Mouse (Mus musculus) midbrain, embryonic 15.5 days (tissue): ENCODE results near the gene Tmem259. TPM values are rescaled to one million over a fixed set of nuclear protein-coding genes. Genes with fewer than 3 reads are reported as not detected.
A peak's percentile ranks its signal among the peaks of the same experiment; 100 is the strongest.

Experiments
- ATAC-seq: fragments of 200-750 bp; cut with Nextera tagmentation; replicated peaks from 2 replicates; pipeline ENCODE4 v1.8.0; 2017; ENCODE audit warnings: moderate TSS enrichment
- H3K27ac ChIP-seq: fragments of 300-500 bp; sonication (generic); 2 replicates; pipeline ENCODE4 v1.5.1; 2015; ENCODE audit warnings: mild to moderate bottlenecking, inconsistent platforms
- H3K27me3 ChIP-seq: fragments of 300-500 bp; sonication (generic); replicated peaks from 2 replicates; pipeline ENCODE4 v1.6.1; 2015; ENCODE audit warnings: inconsistent platforms
- H3K36me3 ChIP-seq: fragments of 300-500 bp; sonication (generic); replicated peaks from 2 replicates; pipeline ENCODE4 v1.6.1; 2015; ENCODE audit warnings: inconsistent platforms
- H3K4me1 ChIP-seq: fragments of 300-500 bp; sonication (generic); 2 replicates; pipeline ENCODE4 v1.6.1; 2015; ENCODE audit warnings: inconsistent platforms
- H3K4me2 ChIP-seq: fragments of 300-500 bp; sonication (generic); 2 replicates; pipeline ENCODE4 v1.6.1; 2015; ENCODE audit warnings: inconsistent platforms, mild to moderate bottlenecking, moderate library complexity
- H3K4me3 ChIP-seq: fragments of 300-500 bp; sonication (generic); 2 replicates; pipeline ENCODE4 v1.5.1; 2015; ENCODE audit warnings: mild to moderate bottlenecking, inconsistent platforms
- H3K9ac ChIP-seq: fragments of 300-500 bp; sonication (generic); 2 replicates; pipeline ENCODE4 v1.6.1; 2015; ENCODE audit warnings: mild to moderate bottlenecking, inconsistent platforms
- H3K9me3 ChIP-seq: fragments of 300-500 bp; sonication (generic); 2 replicates; pipeline ENCODE4 v1.6.1; 2016; ENCODE audit warnings: inconsistent platforms
- WGBS: fragments of 180-500 bp; shearing (Covaris S2); methylation state at CpG from one replicate; pipeline ENCODE4 v1.1.7; 2015; ENCODE audit warnings: mixed read lengths; 5-methylcytosine and 5-hydroxymethylcytosine counted together
- polyA plus RNA-seq: library from polyadenylated mRNA; unstranded; fragments of >200 nt; fragmentation: Nextera tagmentation; extraction: Ambion mirVana; gene quantifications from 2 replicates; pipeline ENCODE4 v1.2.1, GENCODE M21; 2015

Gene Tmem259
- polyA plus RNA-seq, 1 experiment from 2014 or later = 24.3 TPM

DNA sequence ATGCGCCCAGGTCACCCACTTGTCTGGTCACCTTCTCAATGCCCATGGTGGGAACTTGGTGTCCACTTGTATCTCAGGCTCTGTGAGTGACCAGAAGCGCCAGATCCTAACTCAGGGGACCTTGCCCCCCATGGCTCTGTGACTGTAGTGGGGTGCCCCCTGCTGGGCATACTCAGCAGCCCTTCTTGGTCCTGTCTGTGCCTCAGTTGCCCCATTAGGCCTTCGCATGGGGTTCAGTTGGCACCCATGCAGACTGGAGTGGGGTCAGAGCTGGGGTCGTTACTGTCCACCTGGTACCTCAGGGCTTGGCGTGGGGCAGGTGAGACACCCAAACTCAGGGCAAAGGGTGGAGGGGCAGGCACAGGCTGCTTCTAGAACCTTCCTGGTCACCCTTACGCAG lies 30.2 kb downstream of the Tmem259 start:
- Histone ChIP-seq H3K27me3 (no peaks in the 10 kb centered on the region), H3K36me3 (peaks cover 17% of the 10 kb centered on the region; the same call in 1 of the 2 replicates), H3K9ac (no peak overlapping the region), H3K4me2 (no peak overlapping the region), H3K4me1 (no peaks in the 10 kb centered on the region), H3K4me3 (no peak overlapping the region), H3K27ac (no peak overlapping the region), H3K9me3 (no peaks in the 10 kb centered on the region)
- no peak for ATAC-seq
- 90% methylated on average over 6 of the region's 6 CpGs for WGBS

DNA sequence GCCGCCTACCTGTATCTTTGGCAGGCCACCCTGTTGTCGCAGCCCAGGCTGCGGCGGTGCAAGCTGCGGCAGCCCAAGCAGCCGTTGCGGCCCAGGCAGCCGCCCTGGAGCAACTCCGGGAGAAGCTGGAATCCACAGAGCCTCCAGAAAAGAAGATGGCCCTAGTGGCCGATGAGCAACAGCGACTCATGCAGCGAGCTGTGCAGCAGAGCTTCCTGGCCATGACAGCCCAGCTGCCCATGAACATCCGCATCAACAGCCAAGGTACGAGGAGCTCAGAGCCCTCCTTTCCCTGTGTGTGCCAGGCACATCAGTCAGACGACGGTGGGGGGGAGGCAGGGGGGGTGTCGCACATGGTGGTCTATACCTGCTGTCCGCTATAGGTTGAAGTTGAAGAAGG lies 33.5 kb downstream of the Tmem259 start:
- H3K9me3 ChIP-seq = no peaks in the 10 kb centered on the region
- no peak overlapping the region for H3K9ac ChIP-seq
- no peak overlapping the region for H3K4me3 ChIP-seq
- 79% methylated on average over 18 of the region's 18 CpGs for WGBS
- no peak for ATAC-seq
- no peaks in the 10 kb centered on the region for H3K27me3 ChIP-seq
- H3K4me1 ChIP-seq = peaks cover 7% of the 10 kb centered on the region
- no peak overlapping the region for H3K27ac ChIP-seq
- H3K36me3 ChIP-seq = peaks cover 17% of the 10 kb centered on the region; the same call in 1 of the 2 replicates
- no peak overlapping the region for H3K4me2 ChIP-seq

DNA sequence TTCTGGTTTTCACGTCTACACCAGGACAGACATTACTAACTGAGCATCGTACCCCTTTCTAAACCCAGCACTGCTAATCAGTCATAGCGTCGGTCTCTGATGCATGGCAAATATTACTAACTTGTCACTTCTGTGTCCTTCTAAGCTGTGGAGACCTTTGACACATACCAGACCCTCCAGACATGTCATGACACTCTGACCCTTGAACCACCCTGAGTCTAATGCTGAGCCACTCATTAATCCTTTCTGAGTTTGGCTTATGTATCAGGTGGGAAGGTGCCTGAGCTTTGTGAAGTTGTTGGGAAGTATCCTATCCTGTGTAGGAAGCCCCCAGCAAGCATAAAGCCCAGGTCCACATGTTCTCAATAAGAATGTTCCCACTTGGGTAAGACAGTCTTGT lies 34.3 kb downstream of the Tmem259 start:
- no peak overlapping the region for H3K4me2 ChIP-seq
- H3K9me3 ChIP-seq = no peaks in the 10 kb centered on the region
- no peak overlapping the region for H3K4me3 ChIP-seq
- peaks cover 17% of the 10 kb centered on the region; the same call in 1 of the 2 replicates for H3K36me3 ChIP-seq
- no peak for ATAC-seq
- H3K27ac ChIP-seq = no peak overlapping the region
- 93% methylated on average over 4 of the region's 4 CpGs for WGBS
- no peak overlapping the region for H3K9ac ChIP-seq
- peaks cover 10% of the 10 kb centered on the region for H3K4me1 ChIP-seq
- H3K27me3 ChIP-seq = no peaks in the 10 kb centered on the region

DNA sequence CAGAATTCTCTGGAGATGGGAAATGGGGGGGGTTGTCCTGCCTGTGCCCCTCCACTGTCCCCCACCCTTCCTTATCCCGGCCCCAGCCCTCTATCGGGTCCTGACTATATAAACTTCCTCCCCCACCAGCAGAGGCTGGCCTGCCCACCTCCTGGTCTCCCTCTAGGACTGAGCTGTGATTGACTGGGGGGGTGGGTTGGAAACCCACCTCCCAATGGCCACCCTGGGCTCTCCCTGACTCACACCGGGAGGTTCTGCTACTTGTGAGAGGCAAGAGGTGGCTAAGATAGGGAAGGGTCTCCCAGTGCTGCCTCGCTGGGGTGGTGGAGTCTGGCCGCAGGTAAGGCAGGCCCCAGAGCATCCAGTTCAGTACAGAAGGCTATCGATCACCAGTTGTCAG lies 36.6 kb downstream of the Tmem259 start:
- no peaks in the 10 kb centered on the region for H3K27me3 ChIP-seq
- no peak overlapping the region for H3K4me3 ChIP-seq
- 81% methylated on average over 6 of the region's 6 CpGs for WGBS
- H3K36me3 ChIP-seq = peaks cover 8% of the 10 kb centered on the region; the same call in 1 of the 2 replicates
- H3K9me3 ChIP-seq = no peaks in the 10 kb centered on the region
- no peak overlapping the region for H3K9ac ChIP-seq
- no peak overlapping the region for H3K27ac ChIP-seq
- ATAC-seq = no peak
- no peak overlapping the region for H3K4me2 ChIP-seq
- H3K4me1 ChIP-seq = peaks cover 10% of the 10 kb centered on the region

DNA sequence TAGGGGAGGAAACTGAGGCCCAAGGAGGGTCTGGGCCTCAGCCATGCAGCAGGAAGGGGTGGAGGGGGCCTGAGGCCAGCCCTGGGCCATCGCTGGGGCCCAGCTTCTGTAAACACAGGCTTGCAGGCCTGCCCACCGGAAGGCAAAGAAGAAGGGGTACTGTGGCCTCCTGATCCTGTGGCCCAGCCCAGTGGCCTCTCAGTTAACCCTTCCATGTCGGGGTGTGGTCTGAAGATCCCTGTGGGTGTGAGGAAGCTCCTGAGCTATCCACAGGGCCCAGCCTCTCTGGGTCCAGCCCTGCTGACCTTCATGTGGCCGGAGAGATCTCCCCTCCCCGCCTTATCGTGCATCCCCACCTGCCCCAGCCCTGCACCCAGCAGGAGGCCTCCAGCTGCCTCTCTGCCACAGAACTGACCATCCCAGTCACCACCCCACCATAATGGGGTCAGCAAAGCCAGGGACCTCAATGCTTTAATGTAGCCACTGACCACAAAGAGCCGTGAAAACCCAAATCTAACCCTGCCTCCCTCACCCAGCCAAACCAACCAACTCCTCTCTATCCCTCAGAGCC lies 37.3 kb downstream of the Tmem259 start:
- H3K4me1 ChIP-seq = peaks cover 10% of the 10 kb centered on the region
- no peak overlapping the region for H3K27ac ChIP-seq
- no peak overlapping the region for H3K9ac ChIP-seq
- H3K36me3 ChIP-seq = peaks cover 8% of the 10 kb centered on the region; the same call in 1 of the 2 replicates
- 35% methylated on average over 7 of the region's 7 CpGs for WGBS
- H3K4me2 ChIP-seq = no peak overlapping the region
- H3K27me3 ChIP-seq = no peaks in the 10 kb centered on the region
- H3K9me3 ChIP-seq = no peaks in the 10 kb centered on the region
- no peak overlapping the region for H3K4me3 ChIP-seq
- no peak for ATAC-seq

DNA sequence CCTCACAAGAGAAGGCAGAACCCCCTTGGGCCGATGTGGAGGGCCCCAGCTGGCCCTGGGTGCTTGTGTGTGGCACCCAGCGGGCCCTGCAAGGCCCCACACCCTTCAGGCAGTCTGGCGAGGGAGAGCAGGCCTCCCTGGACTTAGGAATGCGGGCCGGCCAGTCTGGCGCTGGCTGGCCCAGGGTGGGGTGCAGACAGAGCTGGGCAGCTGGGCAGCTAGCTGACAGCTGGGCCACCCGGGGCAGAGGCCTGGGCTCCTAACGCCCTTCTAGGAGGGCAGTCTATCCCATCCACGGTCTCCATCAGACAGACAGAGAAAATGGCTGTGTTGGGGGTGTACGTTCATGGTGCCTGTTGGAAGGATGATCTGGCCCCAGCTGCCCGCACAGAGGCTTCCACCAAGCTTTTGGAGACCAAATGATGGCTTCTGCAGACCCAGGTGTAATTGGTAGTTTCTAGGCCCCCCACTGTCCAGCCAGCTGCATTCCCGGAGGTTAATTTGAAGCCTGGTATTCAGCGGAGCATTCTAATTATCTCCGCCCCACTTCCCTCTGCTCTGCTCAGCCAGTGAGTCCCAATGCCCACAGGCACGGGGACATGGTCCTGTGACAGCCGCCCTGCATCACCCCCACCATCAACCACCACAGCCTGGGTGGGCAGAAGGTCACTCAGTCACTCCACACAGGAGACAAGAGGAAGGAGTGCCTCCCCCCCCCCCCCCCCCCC lies 38.5 kb downstream of the Tmem259 start:
- 24% methylated on average over 16 of the region's 16 CpGs for WGBS

DNA sequence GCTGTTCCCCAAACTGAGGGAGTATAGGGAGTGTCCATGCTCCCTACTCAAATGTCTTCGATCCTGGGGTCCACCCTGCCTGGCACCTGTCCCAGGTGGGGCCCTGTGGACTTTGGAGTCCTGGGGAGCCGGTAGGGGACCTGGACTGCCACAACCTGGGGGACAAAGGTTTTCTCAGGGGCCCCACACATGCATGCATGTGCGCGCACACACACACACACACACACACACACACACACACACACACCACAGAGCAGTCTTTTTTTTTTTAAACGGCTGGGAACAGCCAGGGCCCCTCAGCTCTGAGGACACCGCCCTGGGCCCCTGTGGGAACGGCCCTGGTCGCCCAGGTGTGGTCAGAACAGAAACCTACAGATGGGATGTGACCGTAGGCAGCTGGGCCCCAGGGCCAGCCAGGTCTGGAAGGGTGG lies 40.6 kb downstream of the Tmem259 start:
- Histone ChIP-seq H3K36me3 (no peaks in the 10 kb centered on the region), H3K4me2 (no peak overlapping the region), H3K9me3 (no peaks in the 10 kb centered on the region), H3K4me1 (peaks cover 10% of the 10 kb centered on the region), H3K4me3 (no peak overlapping the region), H3K27me3 (no peaks in the 10 kb centered on the region), H3K27ac (no peak overlapping the region), H3K9ac (no peak overlapping the region)
- 75% methylated on average over 9 of the region's 9 CpGs for WGBS
- ATAC-seq = no peak

More for the DNA sequence above, 38.5 kb downstream of the Tmem259 start:
- ATAC-seq = no peak
- Histone ChIP-seq H3K27me3 (no peaks in the 10 kb centered on the region), H3K9ac (no peak overlapping the region), H3K4me1 (peaks cover 10% of the 10 kb centered on the region), H3K4me2 (no peak overlapping the region), H3K4me3 (no peak overlapping the region), H3K9me3 (no peaks in the 10 kb centered on the region), H3K36me3 (no peaks in the 10 kb centered on the region; the same call in 1 of the 2 replicates), H3K27ac (no peak overlapping the region)

DNA sequence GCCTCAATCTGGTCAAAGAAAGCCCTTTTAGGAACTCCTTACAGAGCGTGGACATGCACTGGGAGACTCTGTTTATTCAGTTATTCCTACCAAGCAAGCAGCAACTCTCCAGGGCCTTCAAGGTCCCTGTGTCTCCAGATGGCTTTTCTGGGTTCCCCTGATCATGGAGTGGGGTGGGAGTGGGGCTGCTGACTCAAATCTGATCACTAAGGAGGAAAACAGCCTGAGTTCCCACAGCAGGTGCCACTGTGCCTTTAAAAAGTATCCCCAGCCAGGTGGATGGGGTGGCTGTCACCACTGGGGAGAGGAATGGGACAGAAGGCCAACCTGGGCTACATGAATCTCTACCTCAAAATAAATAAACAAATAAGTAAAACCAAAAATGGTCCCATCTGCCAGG lies 41.1 kb downstream of the Tmem259 start:
- H3K27ac ChIP-seq = no peak overlapping the region
- H3K4me2 ChIP-seq = no peak overlapping the region
- ATAC-seq = no peak
- no peak overlapping the region for H3K9ac ChIP-seq
- no peak overlapping the region for H3K4me3 ChIP-seq
- no peaks in the 10 kb centered on the region for H3K9me3 ChIP-seq
- 85% methylated on average over 1 of the region's 1 CpGs for WGBS
- no peaks in the 10 kb centered on the region for H3K36me3 ChIP-seq
- no peaks in the 10 kb centered on the region for H3K27me3 ChIP-seq
- H3K4me1 ChIP-seq = peaks cover 10% of the 10 kb centered on the region

DNA sequence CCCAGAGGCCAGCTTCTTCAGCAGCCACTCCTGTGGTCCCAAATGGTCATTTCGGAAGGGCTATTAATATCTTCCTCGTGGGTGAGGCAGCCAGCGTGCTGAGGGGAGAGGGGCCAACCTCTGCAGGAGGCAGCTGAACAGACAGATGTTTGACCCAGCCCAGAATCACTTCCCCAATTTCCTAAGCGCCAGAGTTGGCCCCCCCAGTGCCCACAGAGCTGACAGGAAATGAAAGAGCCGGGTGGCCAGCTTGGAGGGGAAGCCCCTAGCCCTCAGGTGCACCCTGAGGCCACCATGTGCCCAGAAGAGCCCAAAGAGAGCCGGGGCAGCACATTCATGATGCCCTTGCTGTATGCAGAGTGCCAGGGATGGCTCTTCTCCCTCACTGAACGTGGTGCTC lies 43.4 kb downstream of the Tmem259 start:
- Histone ChIP-seq H3K4me3 (no peak overlapping the region), H3K36me3 (no peaks in the 10 kb centered on the region), H3K4me1 (peaks cover 16% of the 10 kb centered on the region), H3K27me3 (no peaks in the 10 kb centered on the region), H3K27ac (no peak overlapping the region), H3K4me2 (no peak overlapping the region), H3K9ac (no peak overlapping the region), H3K9me3 (no peaks in the 10 kb centered on the region)
- 75% methylated on average over 7 of the region's 7 CpGs for WGBS
- no peak for ATAC-seq

DNA sequence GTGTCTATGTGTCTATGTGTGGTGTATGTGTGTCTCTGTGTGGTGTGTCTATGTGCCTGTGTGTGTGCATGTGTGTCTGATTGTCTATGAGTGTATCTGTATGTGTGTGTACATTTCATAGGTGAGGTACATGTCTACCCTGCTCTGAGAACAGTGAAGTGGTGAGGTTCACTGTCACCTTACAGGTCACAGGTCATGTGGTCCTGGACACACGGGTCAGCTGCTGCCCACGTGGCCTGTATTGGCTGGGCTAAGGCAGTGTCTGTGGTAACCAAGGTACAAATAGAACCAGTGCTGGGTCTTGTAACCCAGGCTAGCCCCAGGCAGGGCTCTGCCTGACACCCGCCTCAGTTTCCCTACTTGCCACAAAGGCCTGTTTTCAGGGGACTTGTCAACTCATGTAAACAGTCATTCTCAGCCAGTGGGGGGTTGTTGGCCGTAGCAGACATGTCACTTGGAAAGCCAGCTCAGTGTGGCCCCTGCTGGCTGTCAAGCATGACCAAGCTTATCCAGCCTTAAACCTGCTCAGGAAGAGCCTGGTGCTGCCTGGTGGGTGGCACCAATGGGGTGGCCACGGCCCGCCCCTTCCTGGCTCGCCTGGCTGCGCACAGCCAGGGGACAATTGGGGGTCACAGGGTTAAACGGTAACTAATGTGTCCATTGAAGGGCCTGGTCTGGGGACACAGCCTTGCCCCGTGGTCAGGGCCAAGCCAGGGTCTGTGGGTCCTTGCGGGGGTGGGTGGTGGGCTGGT lies 46.2 kb downstream of the Tmem259 start:
- Histone ChIP-seq H3K4me1 (peaks cover 26% of the 10 kb centered on the region), H3K4me2 (no peak overlapping the region), H3K9ac (no peak overlapping the region), H3K27me3 (no peaks in the 10 kb centered on the region), H3K9me3 (no peaks in the 10 kb centered on the region), H3K36me3 (no peaks in the 10 kb centered on the region; the same call in 1 of the 2 replicates), H3K27ac (no peak overlapping the region), H3K4me3 (no peak overlapping the region)
- WGBS = 49% methylated on average over 11 of the region's 11 CpGs
- no peak for ATAC-seq

DNA sequence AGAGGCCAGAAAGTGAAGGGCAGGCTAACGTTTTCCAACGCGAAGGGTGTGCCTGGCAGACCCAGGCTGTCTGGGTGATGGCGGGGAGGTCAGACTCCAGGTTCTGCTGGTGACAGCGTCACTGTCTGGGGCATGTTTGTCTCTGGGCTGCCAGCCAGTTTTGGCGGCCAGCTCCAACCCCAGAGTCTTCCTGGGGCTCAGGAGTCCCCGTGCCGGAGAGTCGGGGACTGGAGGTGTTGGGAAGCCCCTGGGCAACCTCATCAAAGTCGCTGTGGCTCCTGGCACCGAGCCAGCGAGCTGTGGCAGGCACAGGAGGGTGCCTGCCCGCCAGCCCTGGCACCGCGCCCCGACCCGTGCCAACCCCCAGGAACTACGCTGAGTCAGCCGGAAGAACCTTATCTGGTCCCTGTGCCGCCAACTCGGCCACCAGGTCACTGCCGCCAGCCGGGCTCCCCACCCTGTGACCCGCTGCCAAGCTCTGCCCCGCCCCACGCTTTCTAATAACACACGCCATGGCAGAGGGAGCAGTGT lies 47.2 kb downstream of the Tmem259 start:
- H3K4me2 ChIP-seq = no peak overlapping the region
- no peaks in the 10 kb centered on the region; the same call in 1 of the 2 replicates for H3K36me3 ChIP-seq
- no peaks in the 10 kb centered on the region for H3K27me3 ChIP-seq
- H3K9ac ChIP-seq = no peak overlapping the region
- no peak overlapping the region for H3K4me3 ChIP-seq
- no peak for ATAC-seq
- no peaks in the 10 kb centered on the region for H3K9me3 ChIP-seq
- H3K27ac ChIP-seq = 0 out of 2 replicates have a peak overlapping the region, but pooled peaks have one; percentile 12
- peaks cover 34% of the 10 kb centered on the region for H3K4me1 ChIP-seq
- 60% methylated on average over 27 of the region's 27 CpGs for WGBS

DNA sequence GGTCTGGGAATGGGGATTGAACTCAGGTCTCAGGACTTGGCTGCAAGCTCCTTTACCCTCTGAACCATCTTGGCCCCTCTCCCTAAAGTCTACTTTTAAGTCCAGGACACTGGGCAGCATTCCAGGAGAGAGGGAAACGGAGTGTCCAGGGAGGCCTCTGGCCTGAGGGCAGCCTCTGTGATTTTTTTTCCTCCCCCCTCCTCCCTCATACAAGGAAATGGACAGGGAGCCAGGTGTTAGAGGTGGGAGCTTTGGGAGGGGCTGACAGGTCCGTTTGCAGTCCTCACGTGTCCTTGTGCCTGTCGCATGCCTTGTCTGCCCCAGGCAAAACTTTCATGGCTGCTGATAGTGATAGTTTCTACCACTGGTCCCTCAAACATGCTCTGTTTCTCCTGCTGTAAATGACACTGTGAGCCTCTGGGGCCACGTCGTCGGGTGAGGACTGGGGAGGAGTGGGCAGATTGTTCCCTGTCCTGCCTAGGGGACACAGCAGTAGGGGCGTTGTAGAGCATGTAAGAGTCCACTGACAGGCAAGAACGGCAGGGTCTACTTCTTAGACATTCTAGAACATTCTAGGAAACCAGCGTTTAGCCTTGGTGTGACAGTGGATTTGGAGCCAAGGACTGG lies 47.7 kb downstream of the Tmem259 start:
- Histone ChIP-seq H3K9me3 (no peaks in the 10 kb centered on the region), H3K9ac (no peak overlapping the region), H3K27ac (0 out of 2 replicates have a peak overlapping the region, but pooled peaks have one; percentile 12), H3K27me3 (no peaks in the 10 kb centered on the region), H3K4me2 (no peak overlapping the region), H3K4me3 (no peak overlapping the region), H3K4me1 (peaks cover 34% of the 10 kb centered on the region), H3K36me3 (peaks cover 1% of the 10 kb centered on the region; the same call in 1 of the 2 replicates)
- 73% methylated on average over 10 of the region's 10 CpGs for WGBS
- no peak for ATAC-seq
